In genomic region chr6:39061180-39061579, GRCm38 (mm10) we compare ENCODE assay signal across 18 mouse cellular contexts. TPM values are rescaled to one million over a fixed set of nuclear protein-coding genes. Genes with fewer than 3 reads are reported as not detected.
DNase-seq lines count a peak whose midpoint lies in the region; ATAC-seq lines count a peak whose summit lies in the region.
"Had no signal": no experiment of that assay in that cellular context is flagged by ENCODE, and none has a peak within 500 bp of the region (broad histone marks: within the 10 kb centered on the region; RNA-seq: fewer than 3 reads in every experiment).

No protein-coding gene starts in this region.

- H3K4me2 ChIP-seq in midbrain, embryonic 16.5 days (ENCODE audit: low read length) = no peak overlapping the region
- H3K4me2 ChIP-seq in midbrain, embryonic 11.5 days = no peak overlapping the region
- H3K4me2 ChIP-seq in neural tube, embryonic 15.5 days = no peak overlapping the region
- H3K4me2 ChIP-seq: limb, embryonic 12.5 days had no signal

- DNase-seq in frontal cortex, postnatal 36 days (ENCODE audit: low spot score in 2 of 2) = no peak
- no peak for DNase-seq in midbrain, embryonic 10.5 days (ENCODE audit: low spot score)
- no peak for DNase-seq in midbrain, embryonic 11.5 days (ENCODE audit: low spot score, missing footprints)
- DNase-seq in urinary bladder, postnatal 4 days (ENCODE audit: low spot score in 2 of 2) = no peak
- DNase-seq in layer of hippocampus, postnatal 25 days (ENCODE audit: extremely low spot score in 1 of 2, low spot score in 1 of 2) = no peak
- DNase-seq: adrenal gland, postnatal 36 days; cerebellum, adult 9-11 months; gastrocnemius, postnatal 36 days; heart, postnatal 36 days; kidney, adult 18-20 months; lung, postnatal 14 days; thymus, postnatal 25 days had no signal

- H3K4me1 ChIP-seq in midbrain, embryonic 10.5 days = peaks cover 20% of the 10 kb centered on the region
- peaks cover 4% of the 10 kb centered on the region for H3K4me1 ChIP-seq in midbrain, embryonic 16.5 days (ENCODE audit: control insufficient read depth, insufficient read depth, low read length)
- H3K4me1 ChIP-seq in midbrain, embryonic 11.5 days (ENCODE audit: control insufficient read depth, insufficient read depth, low read length) = peaks cover 4% of the 10 kb centered on the region; the same call in 1 of the 2 replicates
- peaks cover 18% of the 10 kb centered on the region for H3K4me1 ChIP-seq in neural tube, embryonic 15.5 days

- WGBS in midbrain, embryonic 10.5 days = 72% methylated on average over 4 of the region's 4 CpGs
- WGBS in midbrain, embryonic 16.5 days = 17% methylated on average over 4 of the region's 4 CpGs
- WGBS in midbrain, embryonic 11.5 days = 51% methylated on average over 4 of the region's 4 CpGs
- WGBS in neural tube, embryonic 15.5 days = 11% methylated on average over 4 of the region's 4 CpGs

- H3K9me3 ChIP-seq in midbrain, embryonic 10.5 days (replicated peaks) = no peaks in the 10 kb centered on the region
- H3K9me3 ChIP-seq in midbrain, embryonic 16.5 days (replicated peaks; ENCODE audit: control insufficient read depth, low read length, poor library complexity, severe bottlenecking) = no peaks in the 10 kb centered on the region
- H3K9me3 ChIP-seq in midbrain, embryonic 11.5 days (ENCODE audit: control insufficient read depth, low read length) = no peaks in the 10 kb centered on the region
- no peaks in the 10 kb centered on the region for H3K9me3 ChIP-seq in neural tube, embryonic 15.5 days (replicated peaks)
- H3K9me3 ChIP-seq: heart, embryonic 10.5 days; limb, embryonic 12.5 days had no signal

- H3K4me3 ChIP-seq in midbrain, embryonic 10.5 days = no peak overlapping the region
- H3K4me3 ChIP-seq in midbrain, embryonic 16.5 days (ENCODE audit: low read depth, low read length) = no peak overlapping the region
- no peak overlapping the region for H3K4me3 ChIP-seq in midbrain, embryonic 11.5 days (ENCODE audit: low read depth, low read length)
- no peak overlapping the region for H3K4me3 ChIP-seq in neural tube, embryonic 15.5 days (replicated peaks)
- H3K4me3 ChIP-seq: heart, embryonic 10.5 days; limb, embryonic 12.5 days had no signal

- H3K27me3 ChIP-seq in midbrain, embryonic 10.5 days (ENCODE audit: low read depth, poor library complexity, severe bottlenecking) = no peaks in the 10 kb centered on the region
- H3K27me3 ChIP-seq in midbrain, embryonic 16.5 days (ENCODE audit: control insufficient read depth, insufficient read depth, low read depth, low read length) = no peaks in the 10 kb centered on the region
- no peaks in the 10 kb centered on the region for H3K27me3 ChIP-seq in midbrain, embryonic 11.5 days (ENCODE audit: control insufficient read depth, insufficient read depth, low read length)
- H3K27me3 ChIP-seq in neural tube, embryonic 15.5 days (replicated peaks) = no peaks in the 10 kb centered on the region
- H3K27me3 ChIP-seq: limb, embryonic 12.5 days had no signal

- peak; percentile 75 for ATAC-seq in frontal cortex, adult (ENCODE audit: low TSS enrichment)
- no peak for ATAC-seq in midbrain, embryonic 16.5 days
- ATAC-seq in midbrain, embryonic 11.5 days (ENCODE audit: low FRiP score) = peak; percentile 35; the same call in 1 of the 2 replicates
- ATAC-seq in neural tube, embryonic 15.5 days (ENCODE audit: low FRiP score) = peak; percentile 57
- ATAC-seq: activated CD4-positive, CD25-positive, alpha-beta regulatory T cell, adult 4 months had no signal

- H3K27ac ChIP-seq in midbrain, embryonic 10.5 days (replicated peaks) = peak overlapping the region; percentile 69
- no peak overlapping the region for H3K27ac ChIP-seq in midbrain, embryonic 16.5 days (ENCODE audit: low read length)
- no peak overlapping the region for H3K27ac ChIP-seq in midbrain, embryonic 11.5 days (ENCODE audit: low read depth, low read length)
- H3K27ac ChIP-seq in neural tube, embryonic 15.5 days (replicated peaks) = peak overlapping the region; percentile 71
- H3K27ac ChIP-seq: limb, embryonic 12.5 days had no signal

- H3K36me3 ChIP-seq in midbrain, embryonic 10.5 days = no peaks in the 10 kb centered on the region
- no peaks in the 10 kb centered on the region for H3K36me3 ChIP-seq in midbrain, embryonic 16.5 days (ENCODE audit: control insufficient read depth, insufficient read depth, low read length)
- no peaks in the 10 kb centered on the region for H3K36me3 ChIP-seq in midbrain, embryonic 11.5 days (ENCODE audit: control insufficient read depth, insufficient read depth, low read length)
- H3K36me3 ChIP-seq in neural tube, embryonic 15.5 days = no peaks in the 10 kb centered on the region
- H3K36me3 ChIP-seq: heart, embryonic 10.5 days; limb, embryonic 12.5 days had no signal

- no peak overlapping the region for H3K9ac ChIP-seq in midbrain, embryonic 16.5 days (ENCODE audit: low read depth, low read length)
- H3K9ac ChIP-seq in midbrain, embryonic 11.5 days (ENCODE audit: low read length) = no peak overlapping the region
- H3K9ac ChIP-seq in neural tube, embryonic 15.5 days (replicated peaks) = no peak overlapping the region
- H3K9ac ChIP-seq: limb, embryonic 12.5 days had no signal

RNA-seq across cellular contexts. Expression of gene Parp12, which starts 57.0 kb away (rescaled TPM):
- polyA plus RNA-seq in midbrain, embryonic 10.5 days (2016; fragmentation: Nextera tagmentation; extraction: Ambion mirVana) = 0.94 and 2.1 TPM in 2 replicates
- 1.5 and 1.9 TPM in 2 replicates for polyA plus RNA-seq in midbrain, embryonic 16.5 days (2015; fragmentation: Nextera tagmentation; extraction: Ambion mirVana)
- 2.0 and 3.1 TPM in 2 replicates for polyA plus RNA-seq in midbrain, embryonic 11.5 days (2014; fragmentation: Nextera tagmentation; extraction: Ambion mirVana)
- 3.1 and 4.9 TPM in 2 replicates for polyA plus RNA-seq in neural tube, embryonic 15.5 days (2015; fragmentation: Nextera tagmentation; extraction: Ambion mirVana)
- total RNA-seq in layer of hippocampus, postnatal 25 days (2021) = 1 to 10 TPM; 4.6 to 6.0 TPM

Comparison
In these comparisons a context has a peak if more than half of its experiments do, and no peak if none do; other contexts are left out.
1. H3K27ac ChIP-seq: peak in midbrain, embryonic 10.5 days (single experiment) and neural tube, embryonic 15.5 days (single experiment); none in midbrain, embryonic 16.5 days (single experiment) and midbrain, embryonic 11.5 days (single experiment).